Mouse (Mus musculus) B cell, adult 67 days (primary cell): ENCODE results near the gene Ces2b. TPM values are rescaled to one million over a fixed set of nuclear protein-coding genes. Genes with fewer than 3 reads are reported as not detected.

ENCODE experiments used
- total RNA-seq, 2 experiments: library from RNA; stranded (reverse); gene quantifications; 4 replicates each; pipeline ENCODE4 v1.2.4; 2023

The Ces2b gene
- total RNA-seq = not detected

DNA sequence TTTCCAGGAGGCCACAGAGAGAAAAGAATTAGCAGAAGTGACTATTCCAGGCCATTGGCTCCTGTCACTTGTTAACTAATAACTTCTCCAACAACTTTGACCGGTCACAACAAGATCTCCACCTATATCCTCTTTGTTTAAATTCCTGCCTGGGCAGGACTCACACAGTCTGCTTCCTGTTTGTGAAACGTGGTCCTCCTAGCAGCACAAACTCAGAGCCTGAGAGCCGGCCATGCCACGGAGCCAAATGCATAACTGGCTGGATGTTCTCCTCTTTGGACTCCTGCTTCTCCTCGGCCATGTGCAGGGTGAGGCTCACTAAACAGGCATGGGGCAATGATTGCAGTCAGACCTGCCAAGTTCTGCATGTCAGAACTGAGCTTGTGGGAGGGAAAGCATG is at the start of gene Ces2b:
Gene Ces2b, plus strand, starts transcription at position 133 of the 400 bp plus-strand sequence.

DNA sequence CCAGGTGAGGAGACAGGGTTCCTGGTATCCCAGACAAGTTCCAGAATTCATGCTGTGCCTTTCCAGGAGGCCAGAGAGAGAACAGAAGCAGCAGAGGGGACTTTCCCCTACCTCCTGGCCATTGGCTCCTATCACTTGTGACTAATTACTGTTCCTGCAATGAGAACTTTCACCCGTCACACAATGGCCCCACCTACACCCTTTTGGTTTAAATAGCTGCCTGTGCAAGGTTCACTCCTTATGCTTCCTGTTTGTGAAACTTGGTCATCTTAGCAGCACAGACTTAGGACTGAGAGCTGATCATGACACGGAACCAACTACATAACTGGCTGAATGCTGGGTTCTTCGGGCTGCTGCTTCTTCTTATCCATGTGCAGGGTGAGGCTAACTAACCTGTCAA is 15.5 kb downstream of the Ces2b start, which contains the start of gene Ces2c:
Gene Ces2c, plus strand, starts transcription at position 238 of the 400 bp plus-strand sequence.

Other genes with a start within 250 kb of the Ces2b start
- gene Pdp2, start 240.1 kb upstream of the Ces2b start, total RNA-seq = 10 to 100 TPM; 12.1 to 13.4 TPM
- not detected for gene Cdh16, start 207.2 kb upstream of the Ces2b start, total RNA-seq
- 10 to 100 TPM; 22.2 to 26.9 TPM for gene Rrad, start 200.2 kb upstream of the Ces2b start, total RNA-seq
- gene Ciao2b, start 189.6 kb upstream of the Ces2b start, total RNA-seq = 10 to 100 TPM; 27.5 to 35.8 TPM
- not detected for gene Ces2a, start 97.6 kb upstream of the Ces2b start, total RNA-seq
- not detected for gene Ces2c, start 15.5 kb downstream of the Ces2b start, total RNA-seq
- not detected for gene Ces2e, start 94.7 kb downstream of the Ces2b start, total RNA-seq
- not detected for gene Ces2f, start 115.8 kb downstream of the Ces2b start, total RNA-seq
- gene Ces2g, start 130.1 kb downstream of the Ces2b start, total RNA-seq = not detected
- gene Ces2h, start 169.3 kb downstream of the Ces2b start, total RNA-seq = not detected
- not detected for gene Ces3a, start 217.0 kb downstream of the Ces2b start, total RNA-seq